Mouse (Mus musculus) frontal cortex, adult (tissue): Measurements from ENCODE around the gene Btn1a1.

ENCODE experiments used
- ATAC-seq: cut with Nextera tagmentation; 2 replicates; pipeline ENCODE4 v1.9.2; 2017; ENCODE audit warnings: mild to moderate bottlenecking, moderate library complexity, mixed read lengths; ENCODE audit not compliant: low TSS enrichment

The Btn1a1 gene

DNA sequence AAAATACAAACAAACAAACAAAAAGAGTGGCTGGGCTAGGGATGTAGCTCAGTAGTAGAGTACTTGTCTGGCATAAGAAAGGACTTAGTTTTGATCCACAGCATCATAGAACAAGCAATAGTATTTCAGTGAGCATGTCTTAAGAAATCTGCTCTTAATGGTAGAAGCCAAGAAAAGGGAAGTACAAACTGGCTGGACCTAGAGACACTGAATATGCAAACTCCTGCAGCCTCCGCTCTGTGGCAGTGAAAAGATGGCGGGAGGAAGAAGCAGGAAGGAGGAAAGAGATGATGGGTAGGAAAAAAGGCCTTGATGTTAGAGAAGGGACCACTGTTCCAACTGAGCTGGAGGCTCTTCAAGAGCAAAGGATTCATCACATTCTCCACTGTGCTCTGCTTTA, 17.5 kb upstream of the Btn1a1 start:
- ATAC-seq: no peak

DNA sequence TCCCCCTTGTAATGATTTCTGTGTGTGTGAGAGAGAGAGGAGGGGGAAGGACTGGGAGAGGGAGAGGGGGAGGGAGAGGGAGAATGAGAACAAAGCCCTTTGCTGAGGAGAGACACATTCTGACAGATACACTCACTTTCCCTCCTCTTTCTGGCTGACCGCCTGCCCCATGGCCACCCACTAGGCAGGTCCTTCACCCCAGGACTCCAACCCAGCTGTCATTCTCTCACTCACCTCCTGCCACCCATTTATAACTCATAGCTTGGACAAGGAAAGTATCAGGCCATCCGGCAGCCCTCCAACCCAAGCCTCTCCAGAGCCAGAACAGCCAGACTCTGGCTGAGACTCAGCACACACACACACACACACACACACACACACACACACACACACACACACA, 10.0 kb upstream of the Btn1a1 start:
- no peak for ATAC-seq

DNA sequence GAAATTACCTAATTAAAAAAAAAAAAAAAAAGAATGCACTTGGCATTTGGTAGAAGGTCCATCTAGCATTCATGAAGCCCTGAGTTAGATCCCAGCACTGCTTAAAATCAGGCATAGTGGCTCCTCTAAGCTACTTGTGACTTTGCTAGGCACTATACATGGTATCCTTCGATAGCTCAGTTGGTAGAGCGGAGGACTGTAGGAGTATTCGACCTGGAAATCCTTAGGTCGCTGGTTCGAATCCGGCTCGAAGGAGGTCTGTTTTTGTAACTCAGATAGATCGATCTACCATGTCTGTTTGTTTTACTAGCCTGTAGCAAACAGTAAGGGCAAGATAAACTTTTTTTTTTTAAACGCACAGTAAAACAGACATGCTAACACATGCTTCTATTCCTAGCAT, 1.2 kb upstream of the Btn1a1 start:
- no peak for ATAC-seq

DNA sequence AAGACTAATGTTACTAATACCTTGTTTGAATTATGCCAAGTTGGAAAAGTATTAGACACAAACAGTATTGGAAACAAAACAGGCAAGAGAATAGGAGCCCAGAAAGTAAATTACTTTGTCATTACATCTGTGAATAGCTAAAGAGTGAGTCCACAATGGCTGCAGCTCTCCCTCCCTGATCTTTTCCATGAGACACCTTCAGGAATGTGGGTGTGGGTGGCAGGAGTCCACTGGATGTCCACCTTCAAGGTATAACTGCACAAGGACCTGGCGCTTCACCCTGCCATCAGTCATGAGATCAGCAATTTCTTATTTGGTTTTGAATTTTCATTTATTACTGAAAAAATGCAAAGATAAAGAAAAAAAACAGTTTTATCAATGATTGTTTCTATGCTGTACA, 605 bp upstream of the Btn1a1 start:
- ATAC-seq: no peak

DNA sequence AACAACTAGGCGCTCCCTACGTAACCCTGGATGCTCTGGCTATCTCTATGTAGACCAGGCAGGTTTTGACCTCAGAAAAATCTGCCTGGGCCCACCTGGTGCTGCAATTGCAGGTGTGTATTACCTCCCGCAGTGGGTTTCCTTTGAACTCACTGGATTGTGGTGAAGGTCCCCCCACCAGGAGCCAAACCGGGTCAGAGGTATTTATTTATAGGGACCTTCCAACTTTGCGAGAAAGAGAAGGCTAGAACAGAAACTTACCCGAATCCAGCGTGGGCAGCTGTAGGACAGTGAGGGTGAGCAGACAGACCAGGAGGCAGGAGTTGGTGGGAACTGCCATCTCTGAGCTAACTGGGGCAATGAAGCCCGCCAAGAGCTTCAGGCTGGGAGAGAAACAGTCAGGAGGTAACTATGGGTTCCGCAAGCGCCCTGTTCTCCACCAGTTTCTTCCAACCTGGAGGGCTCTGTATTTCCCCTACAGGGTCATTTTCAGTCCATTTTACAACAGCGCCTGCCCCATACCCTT, 797 bp downstream of the Btn1a1 start:
- ATAC-seq: peak; percentile 64

DNA sequence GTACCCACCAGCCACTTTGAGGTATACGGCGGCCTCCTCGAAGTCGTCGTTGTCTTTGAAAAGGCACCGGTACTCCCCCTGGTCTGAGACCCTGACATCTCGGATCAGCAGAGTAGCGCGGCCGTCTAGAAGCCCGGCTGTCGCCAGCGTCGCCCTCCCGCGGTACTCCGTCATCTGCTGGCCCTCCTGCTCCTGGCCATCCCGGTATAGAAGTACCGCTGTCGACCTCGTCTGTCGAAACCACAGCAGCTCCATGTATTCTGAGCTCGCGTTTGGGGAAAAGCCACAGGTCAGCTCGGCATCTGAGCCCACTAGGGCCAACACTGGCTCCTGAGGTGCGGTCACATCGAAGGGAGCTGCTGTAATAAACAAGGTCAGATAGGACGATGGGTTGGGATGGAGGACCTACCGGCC, 1.5 kb downstream of the Btn1a1 start:
- ATAC-seq: peak; percentile 56

DNA sequence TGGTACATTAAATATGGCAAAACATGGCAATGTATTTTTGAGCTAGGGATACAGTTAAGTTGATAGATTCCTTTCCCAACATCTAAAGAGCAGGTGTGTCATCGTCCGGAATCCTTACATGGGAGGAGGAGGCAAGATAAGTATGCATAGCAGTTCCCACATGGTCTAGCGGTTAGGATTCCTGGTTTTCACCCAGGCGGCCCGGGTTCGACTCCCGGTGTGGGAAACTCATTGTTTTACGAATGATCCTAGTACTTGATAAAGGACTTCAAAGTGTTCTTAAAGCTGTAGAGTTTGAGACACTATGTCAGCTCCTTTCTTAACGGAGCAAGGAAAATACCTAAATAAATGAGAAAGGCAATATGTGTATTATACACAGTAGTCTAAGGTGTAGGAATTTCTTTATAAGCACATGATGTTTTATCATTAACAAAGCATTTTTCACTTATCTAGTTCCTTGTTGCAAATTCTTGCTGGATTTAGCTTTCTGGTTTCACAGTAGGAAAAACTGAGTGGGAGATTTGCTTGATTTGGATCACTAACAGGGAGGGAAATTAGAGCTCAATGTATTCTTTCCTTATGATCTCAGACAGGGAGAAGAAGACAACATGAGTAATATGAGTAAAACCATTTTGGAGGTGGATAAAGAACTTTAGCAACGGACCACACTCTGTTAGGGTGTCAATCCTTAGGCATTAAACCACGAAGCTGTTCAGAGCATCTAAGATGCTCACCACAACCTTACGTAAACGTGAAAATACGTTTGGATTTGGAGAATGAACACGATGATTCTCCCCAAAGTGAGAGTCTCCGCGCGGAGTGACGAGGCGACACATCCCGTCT, 2.1 kb downstream of the Btn1a1 start:
- peak; percentile 60 for ATAC-seq

DNA sequence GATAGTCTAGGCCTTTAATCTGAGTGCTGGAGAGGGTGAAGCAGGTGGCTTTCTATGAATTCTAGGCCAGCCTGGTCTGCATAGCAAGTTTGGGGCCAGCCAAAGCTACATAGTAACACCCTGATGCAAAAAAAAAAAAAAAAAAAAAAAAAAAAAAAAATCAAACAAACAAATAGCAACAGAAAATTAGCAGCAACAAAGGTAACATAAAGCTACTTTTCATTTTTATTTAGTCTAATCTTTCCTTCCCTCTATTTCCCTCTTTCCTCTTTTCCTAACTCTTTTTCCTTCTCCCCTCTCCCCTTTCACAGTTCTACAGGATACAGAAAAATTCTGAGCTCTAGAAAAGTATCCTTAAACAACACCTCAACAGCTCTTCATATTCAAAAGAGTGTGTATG, 3.0 kb downstream of the Btn1a1 start:
- no peak for ATAC-seq

DNA sequence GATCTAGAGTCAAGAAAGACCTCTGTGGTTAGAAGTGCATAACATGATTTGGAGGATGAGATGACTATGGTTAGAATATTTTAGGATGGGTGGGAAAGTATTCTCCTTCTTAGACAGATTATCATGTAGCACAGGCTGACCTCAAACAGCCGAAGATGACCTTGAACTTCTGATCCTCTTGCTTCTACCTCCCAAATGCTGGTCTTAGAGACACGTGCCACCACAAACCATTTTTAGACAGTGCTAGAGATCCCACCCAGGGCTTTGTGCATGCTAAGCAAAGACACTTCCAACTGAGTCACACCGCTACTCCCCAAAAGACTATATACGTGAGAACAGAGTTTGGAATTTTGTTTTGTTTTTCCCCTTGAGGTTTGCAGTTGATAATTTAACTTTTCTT, 3.6 kb downstream of the Btn1a1 start:
- ATAC-seq: no peak

DNA sequence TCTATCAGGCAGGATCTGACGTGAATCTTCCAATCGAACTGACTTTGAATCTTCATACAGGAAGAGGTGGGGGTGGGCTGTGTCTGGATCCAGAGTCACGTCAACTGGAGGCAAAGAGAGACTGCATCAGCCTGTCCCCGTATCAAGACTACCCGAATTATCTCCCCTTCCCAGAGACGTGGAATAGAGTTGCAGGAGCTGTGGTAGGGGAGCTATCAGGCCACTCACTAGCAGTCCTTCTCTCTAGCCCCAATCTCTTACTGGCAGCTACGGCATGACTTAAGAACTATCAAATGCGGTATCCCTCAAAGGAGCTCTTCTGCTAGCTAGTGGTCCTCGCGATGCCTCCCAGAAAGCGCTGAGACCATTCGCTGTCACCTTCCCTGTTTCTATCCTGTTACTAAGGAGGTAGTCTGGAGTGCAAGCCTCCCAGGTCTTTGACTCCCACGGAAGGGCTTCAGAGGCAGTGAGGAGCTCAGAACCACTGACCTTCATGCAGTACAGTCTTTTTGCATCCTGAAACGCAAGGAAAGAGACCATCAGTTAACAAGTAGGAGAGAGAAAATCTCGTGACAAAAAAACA, 6.3 kb downstream of the Btn1a1 start:
- ATAC-seq: no peak

DNA sequence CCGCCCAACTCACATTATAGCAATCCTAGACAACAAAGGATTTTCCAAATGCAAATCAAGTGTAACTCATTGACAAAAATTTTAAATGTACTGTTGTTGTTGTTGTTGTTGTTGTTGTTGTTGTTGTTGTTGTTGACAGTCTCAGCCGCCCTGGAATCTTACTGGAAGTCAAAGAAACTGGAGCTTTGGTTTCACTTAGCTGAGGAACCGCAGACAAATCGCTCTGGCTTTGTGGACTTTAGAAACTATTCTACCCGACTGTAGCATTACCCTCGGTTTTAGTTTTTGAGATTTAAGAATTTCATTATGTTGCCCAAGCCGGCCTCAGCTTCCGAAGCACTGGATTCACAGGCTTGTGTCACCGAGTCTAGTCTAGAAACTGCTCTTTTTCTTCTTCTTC, 11.8 kb downstream of the Btn1a1 start:
- 0 out of 2 replicates have a peak, but pooled peaks have one; percentile 18 for ATAC-seq

DNA sequence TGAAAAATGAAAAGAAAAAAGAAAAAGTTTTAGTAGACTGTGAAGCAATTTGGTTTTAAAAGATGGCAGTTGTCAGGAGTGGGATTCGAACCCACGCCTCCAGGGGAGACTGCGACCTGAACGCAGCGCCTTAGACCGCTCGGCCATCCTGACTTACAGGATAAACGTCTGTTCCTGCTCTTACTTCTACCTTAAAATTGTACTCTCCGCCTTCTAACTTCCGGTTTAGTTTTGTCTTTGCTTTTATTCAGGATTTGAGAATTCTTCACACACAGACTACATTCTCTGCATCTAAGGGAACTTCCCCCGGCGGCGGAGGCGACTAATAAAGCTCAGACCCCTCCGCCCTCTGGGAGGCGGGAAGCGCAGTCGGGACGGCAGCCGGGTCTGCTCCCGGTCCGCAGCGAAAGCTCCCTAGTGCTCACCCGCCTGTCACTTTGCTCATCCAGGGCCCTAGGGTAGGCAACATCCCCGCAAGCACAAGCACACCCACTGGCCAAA, 12.3 kb downstream of the Btn1a1 start:
- ATAC-seq: peak; percentile 80

DNA sequence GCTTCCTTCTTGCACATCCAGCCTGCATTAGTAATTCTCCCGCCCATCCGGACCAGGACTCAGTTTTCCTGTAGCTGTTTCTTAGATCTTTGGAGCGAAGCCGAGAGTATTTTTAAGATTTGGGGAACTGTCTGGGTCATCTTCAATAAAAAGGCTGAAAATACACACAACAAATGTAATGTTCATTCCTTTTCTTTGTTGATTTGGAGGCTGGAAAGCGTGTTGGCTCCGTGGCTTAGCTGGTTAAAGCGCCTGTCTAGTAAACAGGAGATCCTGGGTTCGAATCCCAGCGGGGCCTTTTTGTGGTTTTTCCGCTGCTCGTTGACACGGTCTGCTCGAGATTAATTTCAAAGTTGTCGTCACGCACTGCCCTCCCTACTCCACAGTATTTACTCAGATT, 15.3 kb downstream of the Btn1a1 start:
- peak; percentile 1; the same call in 1 of the 2 replicates for ATAC-seq

DNA sequence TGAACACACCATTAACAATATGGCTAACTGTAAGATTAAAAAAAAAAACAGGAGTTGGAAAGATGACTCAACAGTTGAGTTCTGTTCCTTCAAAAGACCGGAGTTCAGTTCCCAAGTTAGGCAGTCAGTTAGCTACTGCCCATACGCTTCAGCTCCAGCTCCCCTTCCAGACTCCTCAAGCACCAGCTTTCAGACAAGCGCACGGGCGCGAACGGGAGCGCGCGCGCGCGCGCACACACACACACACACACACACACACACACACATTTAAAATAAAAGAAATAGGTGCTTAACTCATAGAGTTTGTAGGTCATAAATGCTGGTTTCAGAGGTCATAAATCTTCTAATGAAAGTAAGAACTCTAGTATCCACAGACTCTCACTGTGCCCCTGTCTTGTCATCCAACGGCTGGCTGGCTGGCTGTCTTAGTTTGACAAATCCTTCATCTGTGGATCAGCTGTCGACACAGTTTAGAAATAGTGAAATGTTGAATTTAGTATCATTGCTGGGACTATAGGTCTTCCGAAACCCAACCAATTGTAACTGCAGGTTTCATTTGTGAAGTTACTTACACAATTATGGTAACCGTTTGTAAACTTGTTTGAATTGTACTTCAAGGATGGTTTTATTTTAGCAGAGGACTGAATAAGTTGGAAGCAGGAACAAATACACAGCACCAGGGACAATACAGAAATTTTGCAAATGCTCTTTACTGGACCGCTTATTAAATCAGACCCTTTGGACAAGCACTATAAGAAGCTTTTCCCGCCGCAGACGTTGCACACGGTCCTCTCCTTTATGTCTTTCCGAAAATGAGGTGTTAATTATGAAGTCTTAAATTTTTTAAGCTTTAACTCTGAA, 16.2 kb downstream of the Btn1a1 start:
- peak; percentile 31 for ATAC-seq

DNA sequence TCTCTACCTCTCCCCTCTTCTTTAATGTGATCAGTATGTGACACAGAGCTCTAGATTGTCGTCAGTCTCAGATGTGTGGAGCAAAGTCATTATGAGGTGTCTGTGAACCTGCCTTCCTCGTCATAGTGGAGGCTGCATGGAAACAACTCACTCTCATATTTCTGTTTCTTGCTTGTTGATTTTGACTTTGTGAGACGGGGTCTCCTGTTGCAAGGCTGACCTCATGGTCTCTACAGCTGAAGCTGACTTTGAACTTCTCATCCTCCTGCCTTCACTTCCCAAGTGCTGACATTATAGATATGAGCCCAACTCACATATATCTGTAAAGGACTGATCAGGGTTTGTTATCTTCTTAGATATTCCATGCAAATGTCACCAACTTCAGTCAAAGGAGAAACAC, 16.9 kb downstream of the Btn1a1 start:
- no peak for ATAC-seq

DNA sequence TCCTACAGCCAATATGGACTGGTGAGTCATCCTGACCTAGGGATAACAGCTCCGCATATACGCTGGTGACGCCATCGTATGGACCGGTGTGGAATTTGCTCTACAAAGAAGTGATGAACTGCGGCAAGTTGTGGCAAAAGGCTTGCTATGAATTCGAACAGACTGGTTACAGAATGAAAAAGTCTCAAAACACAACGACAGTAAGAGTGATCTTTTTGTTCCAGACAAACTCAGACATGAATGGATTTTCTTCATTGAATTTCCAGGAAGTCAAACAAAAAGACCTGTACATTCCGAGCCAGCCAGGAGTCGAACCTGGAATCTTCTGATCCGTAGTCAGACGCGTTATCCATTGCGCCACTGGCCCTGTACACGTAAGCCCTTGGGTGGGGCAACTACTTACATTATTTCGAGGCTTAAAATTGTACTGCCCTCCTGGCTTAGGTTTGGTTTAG, 19.2 kb downstream of the Btn1a1 start:
- ATAC-seq: peak; percentile 25; the same call in 1 of the 2 replicates

DNA sequence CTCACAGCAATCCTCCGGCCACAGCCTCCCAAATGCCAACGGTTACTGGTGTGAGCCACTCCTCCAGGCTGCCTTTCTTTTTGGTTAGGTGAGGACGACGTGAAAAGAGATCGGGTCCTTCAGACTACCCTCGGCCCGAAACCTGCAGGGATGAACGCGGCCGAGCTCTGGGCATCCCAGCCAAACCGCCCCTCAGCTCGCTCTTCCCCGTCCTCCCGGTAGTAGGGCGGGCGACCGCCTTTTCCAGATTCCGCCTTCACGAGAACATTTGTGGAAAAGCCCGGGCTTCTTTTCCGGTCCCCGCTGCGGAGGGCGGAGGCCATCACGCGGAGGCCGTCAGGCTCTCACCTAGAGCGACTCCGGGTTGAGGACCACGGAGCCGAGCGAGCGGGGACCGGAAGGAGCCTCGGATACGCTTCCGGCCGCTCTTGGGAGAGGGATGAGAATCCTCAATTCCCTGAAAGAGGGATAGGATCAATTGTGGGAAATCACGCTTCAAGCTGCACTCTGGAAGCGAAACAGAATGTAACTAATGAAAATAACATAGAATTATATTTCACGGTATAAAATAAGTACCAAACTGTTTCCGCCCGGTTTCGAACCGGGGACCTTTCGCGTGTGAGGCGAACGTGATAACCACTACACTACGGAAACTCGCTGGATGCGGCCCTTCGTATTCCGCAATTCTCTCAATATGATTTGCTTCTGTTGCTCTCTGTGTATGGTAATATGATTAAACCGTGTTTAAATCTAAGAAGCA, 20.0 kb downstream of the Btn1a1 start:
- ATAC-seq: peak; percentile 85

DNA sequence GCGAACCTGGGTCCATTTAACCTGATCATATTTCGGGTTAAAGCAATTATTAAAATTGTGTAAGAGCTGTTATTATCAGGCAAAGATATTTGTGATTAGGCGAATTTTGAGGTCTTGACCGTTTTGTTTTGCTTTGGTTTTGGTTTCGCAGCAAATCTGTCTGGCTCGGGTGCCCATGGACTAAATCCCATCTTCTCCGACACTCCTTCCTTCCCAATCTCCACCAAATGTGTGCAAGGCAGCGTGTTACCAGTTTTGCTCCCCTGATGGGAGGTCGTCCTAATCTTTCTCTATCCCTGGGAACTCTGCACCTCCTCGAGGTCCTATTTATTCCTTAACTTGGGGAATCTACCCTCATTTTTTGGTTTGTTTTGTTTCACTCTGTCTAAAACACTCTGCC, 20.5 kb downstream of the Btn1a1 start:
- peak; percentile 13; the same call in 1 of the 2 replicates for ATAC-seq

DNA sequence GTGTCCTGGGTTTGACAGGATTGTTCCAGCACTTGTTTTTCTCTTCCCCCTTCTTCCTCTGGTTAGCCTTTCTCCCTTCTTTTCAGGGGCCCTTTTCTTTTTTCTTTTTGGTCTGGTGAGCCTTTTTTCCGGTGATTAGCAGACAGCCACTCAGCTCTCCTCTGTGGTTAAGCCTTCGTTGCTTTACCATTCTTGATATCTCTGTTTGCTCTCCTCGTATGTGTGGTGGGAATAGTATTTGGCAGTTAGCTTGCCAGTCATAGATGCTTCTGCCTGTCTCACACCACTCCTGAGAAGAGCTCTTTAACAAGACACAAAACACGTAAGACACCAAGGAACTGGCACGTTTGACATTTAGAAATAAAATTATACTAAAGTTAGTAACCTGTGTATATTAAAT, 21.2 kb downstream of the Btn1a1 start:
- no peak for ATAC-seq

DNA sequence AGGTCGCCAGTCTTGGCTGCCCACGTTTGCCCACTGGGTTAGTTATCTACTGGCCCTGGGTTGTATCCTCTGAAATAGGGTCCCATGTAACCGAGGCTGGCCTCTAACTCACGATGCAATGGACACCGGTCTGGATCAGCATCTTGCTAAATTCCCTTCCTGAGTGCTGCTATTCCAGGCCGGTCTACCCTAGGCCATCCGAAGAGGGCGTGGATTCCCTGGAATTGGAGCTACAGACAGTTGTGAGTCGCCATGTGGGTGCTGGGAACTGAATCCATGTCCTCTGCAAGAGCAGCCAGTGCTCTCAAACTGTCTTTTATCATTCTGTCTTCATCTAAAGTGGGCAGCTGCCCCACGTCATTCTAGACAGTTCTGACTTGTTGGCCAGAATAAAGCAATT, 25.8 kb downstream of the Btn1a1 start:
- no peak for ATAC-seq

DNA sequence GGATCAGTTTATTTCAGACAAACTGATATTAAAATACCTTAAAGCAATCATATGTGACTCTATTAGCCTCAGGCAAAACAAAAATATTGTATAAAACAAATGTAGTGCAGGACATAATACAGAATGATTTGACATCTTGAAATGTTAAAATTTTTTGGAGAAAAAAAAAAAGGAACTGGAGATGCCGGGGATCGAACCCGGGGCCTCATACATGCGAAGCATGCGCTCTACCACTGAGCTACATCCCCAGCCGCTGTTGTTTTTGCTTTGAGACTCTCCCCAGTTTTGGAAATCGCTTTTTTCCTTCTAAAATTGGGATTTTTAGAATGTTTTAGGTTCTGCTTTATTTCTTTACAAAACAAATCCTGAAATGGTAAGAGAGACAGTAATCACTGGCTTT, 27.2 kb downstream of the Btn1a1 start:
- peak; percentile 32; the same call in 1 of the 2 replicates for ATAC-seq
